Mouse (Mus musculus) skeletal muscle tissue, adult 2 months (tissue): ENCODE results near the gene Vps9d1.
"Not testable (repeated sequence)": the region's sequence is repeated elsewhere in the genome, so short reads cannot be mapped to it uniquely, and the experiment has no call there.

Experiments used
- DNase-seq: peaks from one replicate; pipeline ENCODE4 v3.0.0-alpha.2; 2012; ENCODE audit warnings: low read depth, low spot score

Vps9d1 gene

DNA sequence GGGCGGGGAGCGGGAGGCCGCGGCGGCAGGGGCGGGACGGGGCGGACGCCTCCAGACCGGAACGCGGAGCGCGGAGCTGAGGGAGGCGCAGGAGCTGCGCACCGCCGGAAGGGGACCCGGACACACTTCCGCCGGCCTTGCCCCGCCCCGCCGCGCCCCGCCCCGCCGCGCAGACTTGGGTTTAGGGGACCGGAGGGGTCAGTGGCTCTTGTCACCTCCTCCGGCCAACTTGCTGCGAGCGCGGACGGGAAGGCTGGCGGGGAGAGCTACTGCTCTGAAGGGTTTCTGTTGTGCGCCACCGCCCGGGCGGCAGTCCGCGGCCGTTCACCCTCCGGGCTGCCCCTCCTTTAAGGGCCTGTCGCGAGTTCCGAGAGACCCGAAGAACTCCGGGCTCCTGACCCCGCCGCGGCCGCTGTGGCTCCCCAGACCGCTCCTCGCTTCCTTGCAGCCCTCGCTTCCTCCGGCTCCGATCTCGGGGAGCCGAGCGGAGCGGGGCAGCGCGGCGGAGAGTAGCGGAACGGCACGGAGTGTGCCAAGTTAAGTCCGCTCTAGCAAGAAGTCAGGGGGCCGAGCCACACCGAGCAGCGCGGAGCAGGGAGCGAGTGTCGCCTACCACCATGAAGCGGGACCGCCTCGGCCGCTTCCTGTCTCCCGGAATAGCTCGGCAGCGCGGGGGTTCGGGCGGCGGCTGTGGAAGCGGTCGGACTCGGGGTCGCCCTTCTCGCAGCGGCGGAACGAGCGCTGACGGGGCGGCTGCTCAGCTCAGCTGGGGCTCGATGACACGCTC, at the start of gene Vps9d1, which contains the start of gene Zfp276:
Vps9d1 (minus strand) TSS at position 250 of the 787 bp plus-strand sequence.
Zfp276 (plus strand) TSS at position 97 of the 787 bp plus-strand sequence.
- peak; percentile 63 for DNase-seq

DNA sequence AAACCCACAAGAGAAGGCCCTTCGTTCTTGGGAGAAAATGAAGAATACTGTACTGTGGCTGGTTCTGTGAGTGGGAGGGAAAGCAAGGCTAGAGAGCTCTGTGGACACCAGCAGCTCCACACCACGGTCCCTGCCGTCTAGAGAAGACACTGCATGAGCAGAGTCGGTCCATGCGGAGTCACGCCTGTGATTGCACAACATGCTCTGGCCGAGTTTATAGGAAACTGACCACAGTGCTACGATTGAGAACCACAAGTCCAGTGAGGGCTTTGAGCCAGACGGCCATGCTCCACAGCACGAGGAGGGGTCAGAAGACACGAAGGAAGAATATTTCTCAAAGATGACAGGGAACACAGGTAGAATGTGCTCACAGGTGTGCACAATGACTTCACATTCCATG, 44.2 kb upstream of the Vps9d1 start:
- no peak for DNase-seq

DNA sequence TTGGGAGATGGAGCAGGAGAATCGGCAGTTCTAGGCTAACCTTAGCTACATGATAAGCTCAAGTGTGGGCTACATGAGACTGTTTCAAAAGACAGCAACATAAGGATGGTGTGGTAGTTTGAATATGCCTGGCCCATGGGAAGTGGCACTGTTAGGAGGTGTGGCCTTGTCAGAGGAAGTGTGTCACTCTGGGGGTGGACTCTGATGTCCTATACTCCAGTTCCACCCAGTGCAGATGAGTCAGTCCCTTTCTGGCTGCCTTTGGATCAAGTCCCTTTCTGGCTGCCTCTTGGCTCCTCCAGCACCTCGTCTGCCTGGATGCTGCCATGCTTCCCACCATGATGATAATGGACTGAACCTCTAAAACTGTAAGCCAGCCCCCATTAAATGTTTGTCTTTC, 38.6 kb upstream of the Vps9d1 start:
- no peak for DNase-seq

DNA sequence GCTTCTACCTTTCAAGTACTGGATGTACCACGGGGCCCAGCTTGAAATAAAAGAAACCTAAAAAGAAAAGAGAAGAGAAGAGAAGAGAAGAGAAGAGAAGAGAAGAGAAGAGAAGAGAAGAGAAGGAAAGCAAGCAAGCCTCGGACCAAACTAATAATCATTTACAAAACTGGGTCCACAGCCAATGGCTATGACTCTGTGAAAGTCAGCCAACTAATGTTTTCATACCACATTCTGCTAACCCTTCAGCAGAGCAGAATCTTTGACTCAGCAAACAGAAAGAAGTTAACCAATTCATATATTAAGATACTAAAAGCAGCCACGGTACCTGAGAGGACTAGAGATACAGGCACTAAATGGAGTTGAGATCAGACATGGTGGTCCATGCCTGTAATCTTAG, 38.1 kb upstream of the Vps9d1 start:
- DNase-seq, result no peak

DNA sequence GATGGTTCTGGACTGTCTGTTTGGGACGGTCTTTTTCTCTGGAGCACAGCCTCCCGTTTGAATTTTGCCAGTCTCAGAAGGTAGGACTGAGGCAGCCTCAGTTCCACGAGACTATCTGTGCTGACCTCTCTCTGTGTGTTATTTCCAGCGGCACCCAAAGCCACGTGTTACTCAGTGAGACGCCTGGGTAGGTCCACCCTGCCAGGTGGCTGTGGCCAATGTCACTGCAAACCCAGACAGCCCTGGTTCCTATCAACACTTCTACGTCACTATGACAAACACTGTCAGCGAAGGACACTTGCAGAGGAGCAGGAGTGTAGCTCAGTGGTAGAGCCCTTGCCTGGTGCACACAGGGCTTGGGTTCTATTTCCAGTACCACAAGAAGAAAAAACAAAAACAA, 37.6 kb upstream of the Vps9d1 start:
- no peak for DNase-seq

DNA sequence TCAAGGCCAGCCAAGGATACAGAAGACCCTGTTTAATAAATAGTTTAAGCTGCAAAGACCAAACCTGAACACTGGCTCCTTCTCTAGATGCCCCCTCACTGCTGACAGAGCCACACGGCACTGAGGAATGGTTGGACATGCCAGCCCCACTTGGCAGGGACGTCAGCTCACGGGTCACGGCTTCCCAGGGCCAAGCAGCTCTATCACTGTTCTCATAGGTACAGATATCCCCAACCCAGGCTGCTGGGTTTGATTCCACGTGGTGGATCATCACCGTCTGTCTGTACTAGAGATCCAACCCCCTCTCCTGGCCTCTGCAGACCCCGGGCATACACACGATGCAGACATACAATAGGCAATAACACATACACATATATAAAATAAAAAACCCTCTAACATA, 36.5 kb upstream of the Vps9d1 start:
- no peak for DNase-seq

DNA sequence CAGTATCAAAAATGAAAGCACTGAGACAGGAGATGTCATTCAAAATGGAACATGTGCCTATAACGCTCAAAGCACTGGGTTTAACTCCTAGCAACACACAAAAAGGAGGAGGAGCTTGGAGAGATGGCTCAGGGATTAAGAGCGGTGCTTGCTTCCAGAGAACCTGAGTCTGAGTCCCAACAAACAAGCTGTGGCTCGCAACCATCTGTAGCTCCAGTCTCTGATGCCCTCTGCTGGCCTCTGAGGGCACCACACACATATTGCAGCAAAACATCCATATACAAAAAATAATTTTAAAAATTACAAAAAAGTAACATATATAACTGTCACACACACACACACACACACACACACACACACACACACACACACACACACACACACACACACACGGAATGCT, 36.0 kb upstream of the Vps9d1 start:
- no peak for DNase-seq

DNA sequence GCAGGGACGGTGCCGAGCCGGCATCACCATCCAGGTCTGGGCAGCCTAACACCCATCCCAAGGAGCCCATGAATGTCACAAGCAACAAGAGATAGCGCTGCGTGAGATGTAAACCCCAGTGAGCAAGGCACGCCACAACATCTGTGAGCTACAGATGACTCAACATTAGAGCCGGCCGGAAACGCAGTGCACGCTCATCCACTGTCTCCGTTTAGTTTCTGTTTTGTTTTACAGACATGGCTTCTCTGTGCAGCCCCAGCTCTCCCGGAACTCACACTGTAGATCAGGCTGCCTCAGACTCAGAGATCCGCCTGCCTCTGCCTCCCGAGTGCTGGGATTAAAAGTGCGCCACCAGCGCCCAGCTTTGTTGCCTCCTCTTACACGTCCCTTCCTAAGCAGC, 33.2 kb upstream of the Vps9d1 start:
- DNase-seq, result no peak

DNA sequence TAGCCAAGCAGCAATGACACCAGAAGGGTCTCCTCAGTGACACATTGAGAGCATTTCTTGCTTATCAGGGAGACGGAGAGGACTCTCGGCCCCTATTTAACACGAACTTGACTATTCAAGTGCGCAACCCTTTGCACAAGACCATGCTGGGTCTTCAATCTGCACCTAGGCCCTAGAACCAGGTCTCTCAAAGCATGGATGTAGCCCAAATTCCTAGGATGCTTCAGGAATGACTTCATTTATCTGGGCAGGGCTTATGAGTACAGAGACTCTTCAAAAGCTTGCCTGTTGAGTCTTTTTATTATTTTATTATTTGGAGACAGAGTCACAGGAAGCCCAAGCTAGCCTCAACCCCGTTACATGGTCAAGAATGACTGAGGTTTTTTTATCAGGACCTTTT, 30.3 kb upstream of the Vps9d1 start:
- DNase-seq, result no peak

DNA sequence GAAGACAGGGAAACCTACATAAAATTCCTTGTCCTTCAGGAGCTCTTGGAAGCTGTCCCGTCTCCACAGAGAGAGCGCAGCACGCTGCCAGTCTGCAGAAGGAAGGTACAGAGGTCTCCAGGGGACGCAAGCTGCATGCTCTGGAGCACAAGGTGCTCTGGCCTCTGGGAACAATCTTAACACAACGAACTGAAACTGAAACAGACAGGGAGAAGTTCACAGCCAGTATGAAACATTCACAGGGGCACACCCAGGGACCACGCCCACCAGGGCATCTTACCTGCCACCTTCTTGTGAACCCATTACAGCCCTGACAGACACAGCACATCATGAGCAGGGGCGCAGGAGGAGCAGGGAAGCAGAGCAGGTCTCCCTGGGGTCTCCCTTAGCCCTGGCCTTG, 29.8 kb upstream of the Vps9d1 start:
- DNase-seq, result no peak

DNA sequence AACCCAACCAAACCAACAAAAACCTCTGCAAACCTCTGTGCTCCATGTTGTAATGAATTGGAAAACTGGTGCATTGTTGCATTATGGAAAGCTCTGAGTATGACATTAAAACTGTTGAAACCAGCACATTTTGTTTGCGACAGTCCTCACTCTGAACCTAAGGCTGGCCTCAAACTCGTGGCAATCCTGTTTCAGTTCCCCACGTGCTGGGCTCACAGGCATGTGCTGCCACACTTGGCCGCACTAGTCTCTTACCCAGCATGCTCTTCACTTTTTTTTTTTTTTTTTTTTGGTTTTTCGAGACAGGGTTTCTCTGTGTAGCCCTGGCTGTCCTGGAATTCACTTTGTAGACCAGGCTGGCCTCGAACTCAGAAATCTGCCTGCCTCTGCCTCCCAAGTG, 28.8 kb upstream of the Vps9d1 start:
- not testable (repeated sequence) for DNase-seq

DNA sequence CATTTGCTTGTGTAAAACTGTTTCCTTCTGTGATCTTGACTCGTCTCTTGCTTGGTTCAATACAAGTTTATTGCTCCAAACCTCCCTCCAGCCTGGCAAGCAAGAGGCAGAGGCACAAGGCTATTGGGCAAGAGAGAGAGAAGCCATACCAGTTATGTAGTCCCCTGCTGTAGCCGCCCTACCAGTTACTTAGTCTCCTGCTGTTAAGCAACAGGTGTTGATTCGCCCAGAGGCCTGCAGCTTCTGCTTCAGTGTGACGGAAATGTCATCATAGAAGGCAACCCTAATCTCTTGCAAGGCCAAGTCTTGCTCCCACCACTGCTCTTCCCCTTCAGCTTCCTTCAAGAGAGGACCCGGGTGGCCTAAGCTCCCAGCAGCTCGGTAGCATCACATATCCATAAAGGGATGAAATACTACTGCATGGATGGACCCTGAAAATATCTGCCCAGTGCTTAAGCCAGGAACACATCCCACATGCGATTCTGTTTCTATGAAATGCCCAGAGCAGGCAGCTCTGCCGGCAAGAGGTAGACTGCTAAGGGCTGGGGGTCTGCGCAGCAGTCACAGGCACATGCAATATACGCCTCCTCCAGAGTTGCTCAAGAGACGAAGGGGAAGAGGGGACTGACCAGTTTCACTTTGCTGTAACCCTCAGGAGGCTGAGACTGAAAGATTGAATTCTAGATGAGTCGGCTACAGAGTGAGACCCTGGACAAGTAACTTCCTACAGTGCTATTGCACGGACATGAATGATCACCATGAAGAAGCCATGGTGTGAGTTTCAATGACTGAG, 26.4 kb upstream of the Vps9d1 start:
- DNase-seq, result no peak

DNA sequence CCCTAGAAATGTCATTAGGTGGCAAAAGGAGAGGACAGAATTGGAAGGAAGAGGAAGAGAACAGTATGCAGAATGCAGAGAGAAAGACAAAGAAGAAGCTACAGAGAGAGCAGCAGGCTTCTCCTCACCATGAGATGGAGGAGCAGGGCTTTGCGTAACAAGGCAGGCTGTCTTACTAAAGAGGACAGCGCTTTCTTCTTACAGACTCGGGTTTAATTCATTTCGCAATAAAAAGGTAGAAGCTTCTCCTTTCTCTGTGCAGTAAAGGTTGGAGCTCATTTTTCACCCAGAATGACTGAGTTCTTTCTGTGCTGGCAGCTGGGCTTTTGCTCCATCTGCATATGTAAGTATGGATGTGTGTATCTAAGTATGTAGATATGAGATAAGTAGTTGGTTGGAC, 25.7 kb upstream of the Vps9d1 start:
- DNase-seq, result no peak

DNA sequence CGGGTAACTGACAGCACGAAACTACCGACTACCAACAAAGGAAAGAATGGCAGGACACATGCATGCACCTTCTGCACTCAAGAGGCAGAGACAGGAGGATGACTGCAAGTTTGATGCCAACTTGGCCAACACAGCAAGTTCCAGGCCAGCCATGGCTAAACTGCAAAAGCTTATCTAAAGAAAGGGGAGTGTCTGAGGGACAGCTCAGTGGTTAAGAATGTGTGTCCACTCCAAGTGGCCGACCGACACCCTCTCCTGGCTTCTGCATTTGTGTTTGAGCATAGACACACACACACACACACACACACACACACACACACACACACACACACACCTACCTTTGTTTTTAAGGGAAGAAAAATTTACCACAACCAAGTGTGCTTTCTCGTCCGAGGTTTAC, 24.3 kb upstream of the Vps9d1 start:
- DNase-seq, result no peak

DNA sequence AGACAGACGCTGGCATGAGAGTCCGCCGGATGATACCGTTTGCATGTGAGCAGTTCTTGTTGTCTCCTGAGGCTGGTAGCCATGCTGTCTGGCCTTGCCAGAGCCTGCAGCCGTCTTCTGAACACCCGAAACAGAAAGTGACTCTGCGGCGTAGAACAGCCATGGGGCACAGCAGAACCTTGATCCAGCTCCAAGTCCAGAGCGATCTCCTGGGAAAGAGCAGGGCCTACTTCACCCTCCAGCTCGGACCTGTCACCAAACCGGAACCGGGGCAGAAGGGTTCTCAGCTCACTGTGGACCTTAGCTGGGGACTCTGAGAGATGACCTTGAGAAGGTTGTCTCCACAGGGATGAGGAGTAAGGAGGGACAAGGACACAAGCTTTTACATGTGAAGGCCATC, 20.9 kb upstream of the Vps9d1 start:
- no peak for DNase-seq

DNA sequence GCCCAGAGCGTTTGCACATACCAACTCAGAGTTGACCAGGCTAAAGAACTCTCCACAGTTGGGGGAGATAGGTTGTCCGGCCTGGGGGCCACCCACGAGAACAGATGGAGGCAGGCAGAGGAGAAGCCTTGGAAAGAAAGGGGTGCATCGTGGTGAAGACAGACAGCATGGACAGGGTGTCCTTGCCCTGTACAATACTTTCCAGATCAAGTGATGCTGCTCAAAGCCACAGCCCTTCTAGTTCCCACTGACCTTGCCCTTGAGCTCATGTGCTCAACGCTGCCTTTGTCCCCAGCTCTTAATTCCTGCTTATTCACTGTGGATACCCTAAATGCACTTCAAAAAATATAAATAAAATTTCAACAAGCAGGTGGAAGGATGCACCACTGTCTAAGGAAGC, 20.3 kb upstream of the Vps9d1 start:
- no peak for DNase-seq

DNA sequence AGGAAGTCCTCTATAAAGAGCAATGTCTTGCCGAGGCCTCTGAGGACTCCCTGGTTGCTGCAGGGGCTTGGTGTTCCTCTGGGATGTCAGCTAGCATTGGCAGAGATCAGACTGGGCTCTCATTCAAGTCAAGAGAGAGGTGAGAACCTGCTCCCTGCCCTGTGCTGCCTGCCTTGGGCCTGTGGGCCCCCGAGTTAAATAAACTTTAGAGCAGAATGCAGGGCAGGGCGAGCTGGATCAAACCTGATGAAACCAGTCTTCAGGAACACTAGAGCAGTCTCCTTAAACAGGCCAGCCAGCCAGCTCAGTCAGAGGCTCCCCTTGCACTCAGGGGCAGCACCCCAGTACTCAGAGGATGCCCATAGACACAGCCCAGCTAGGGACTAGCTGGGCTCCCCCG, 17.8 kb upstream of the Vps9d1 start:
- DNase-seq, result no peak

DNA sequence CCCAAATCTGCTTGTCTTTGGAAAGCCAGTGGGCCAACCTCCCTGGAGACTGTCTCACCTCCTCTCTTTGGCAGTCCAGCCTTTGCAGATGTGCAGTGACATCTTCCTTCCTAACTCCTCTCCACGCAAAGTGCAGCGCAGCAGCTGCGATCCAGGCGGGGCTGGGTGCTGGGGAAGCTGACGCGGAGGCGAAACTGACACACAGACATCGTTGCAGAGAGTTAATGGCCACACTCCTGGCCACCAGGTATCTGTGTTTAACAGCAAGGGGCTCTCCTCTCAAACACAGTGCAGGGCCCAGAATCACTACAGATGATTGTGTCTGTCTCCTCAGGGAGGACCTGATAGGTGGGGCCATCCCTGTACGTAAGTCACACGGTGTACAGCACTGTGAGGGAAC, 17.0 kb upstream of the Vps9d1 start:
- DNase-seq, result no peak

DNA sequence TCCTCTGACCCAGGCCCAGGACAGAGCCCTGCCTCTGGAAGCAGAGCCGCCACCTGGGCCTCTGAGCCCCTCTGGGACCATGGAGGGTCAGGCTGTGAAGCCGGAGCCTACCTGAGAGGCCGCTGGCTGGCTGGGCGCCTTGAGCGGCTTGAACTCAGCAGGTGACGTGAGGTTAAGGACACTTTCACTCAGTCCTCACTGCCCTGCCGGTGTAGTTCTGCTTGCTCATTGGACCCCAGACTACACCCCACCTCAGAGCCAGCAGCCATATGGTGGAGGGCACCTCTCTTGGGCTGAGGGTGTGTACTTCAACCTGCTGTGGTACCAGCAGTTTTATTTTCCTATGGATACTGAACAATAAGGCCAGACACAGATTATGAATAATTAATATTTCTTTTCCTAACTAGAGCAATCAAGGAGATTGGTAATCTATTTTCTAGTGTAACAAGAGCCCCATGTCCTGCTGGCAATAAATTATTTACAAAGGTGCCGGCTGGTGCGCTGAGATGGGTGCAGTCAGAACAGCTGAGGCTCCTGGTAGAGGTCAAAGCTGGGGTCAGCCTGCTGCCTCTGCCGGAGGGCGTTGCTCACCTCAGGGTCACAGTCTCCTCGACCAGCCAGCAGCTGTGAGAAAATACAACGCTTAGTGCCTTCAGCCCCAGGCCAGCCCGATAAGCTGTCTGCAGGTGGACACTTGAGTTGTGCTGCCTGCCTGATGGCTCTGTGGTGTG, 13.9 kb upstream of the Vps9d1 start:
- no peak for DNase-seq

DNA sequence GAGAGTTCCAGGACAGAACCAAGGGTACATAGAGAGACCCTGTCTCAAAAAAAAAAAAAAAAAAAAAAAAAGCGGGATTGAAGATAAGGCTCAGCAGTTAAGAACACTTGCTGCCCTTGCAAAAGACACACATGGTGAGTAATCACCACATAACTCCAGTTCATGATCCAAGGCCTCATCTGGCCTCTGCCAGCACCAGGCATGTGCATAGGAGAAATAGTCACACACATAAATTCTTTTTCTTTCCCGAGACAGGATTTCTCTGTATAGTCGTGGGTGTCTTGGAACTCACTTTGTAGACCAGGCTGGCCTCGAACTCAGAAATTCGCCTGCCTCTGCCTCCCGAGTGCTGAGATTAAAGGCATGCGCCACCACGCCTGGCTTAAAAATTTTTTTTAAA, 3.4 kb upstream of the Vps9d1 start:
- DNase-seq, result not testable (repeated sequence)

DNA sequence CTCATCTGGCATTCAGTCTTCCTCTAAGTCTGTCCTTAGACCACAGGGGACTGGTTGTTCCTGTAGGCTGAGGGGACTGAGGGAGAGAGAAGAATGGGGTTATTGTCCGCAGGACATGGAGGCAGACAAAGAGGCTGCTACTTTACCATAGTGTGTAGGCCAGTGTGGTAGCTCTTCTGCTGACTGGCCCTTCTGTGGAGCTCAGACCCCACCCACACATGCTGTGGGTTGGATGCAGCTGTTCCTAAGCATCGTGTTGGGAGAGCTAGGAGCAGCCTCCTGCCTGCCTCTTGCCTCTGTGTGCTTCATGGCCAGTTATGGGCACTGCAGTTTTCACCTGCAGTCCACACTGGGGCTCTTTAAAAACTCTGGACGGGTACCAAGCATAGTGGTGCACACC, 3.0 kb upstream of the Vps9d1 start:
- DNase-seq, result no peak

DNA sequence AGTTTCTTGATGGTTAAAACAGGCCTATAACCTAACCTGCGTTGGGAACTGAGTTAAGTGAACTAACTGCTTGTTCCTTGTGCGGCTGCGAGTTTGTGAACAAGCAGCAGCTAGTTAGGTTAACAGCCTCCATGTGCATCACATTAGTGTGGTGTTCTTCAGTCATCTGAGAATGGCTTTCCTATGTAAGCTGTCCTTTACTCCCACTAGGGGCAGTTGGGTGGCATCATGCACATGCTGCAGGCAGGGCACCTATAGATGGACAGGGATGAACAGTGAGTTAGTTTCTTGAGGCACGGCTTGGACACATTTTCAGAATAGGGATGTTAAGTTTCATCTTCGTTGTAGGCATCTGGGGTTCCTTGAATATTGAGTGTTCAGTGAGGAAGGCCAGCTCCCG, 1.0 kb upstream of the Vps9d1 start:
- no peak for DNase-seq
